Mouse (Mus musculus): ENCODE measurements around the gene Fitm2.
A peak's percentile ranks its signal among the peaks of the same experiment; 100 is the strongest.

Fitm2 gene

GRCm38 (mm10) chr2:163472466-163472851 is at the start of gene Fitm2:
Gene Fitm2 (minus strand): TSS chr2:163472629.
- DNase-seq, result peak; percentile 96 to 97

- DNase-seq, result no peak
Measured at GRCm38 (mm10) chr2:163506300-163507004, 34.0 kb upstream of the Fitm2 start, which contains the start of gene Hnf4a. Gene Hnf4a (plus strand): TSS chr2:163506808.

GRCm38 (mm10) chr2:163503191-163503590 is 30.8 kb upstream of the Fitm2 start:
- no peak for DNase-seq

- DNase-seq, result no peak
Measured at GRCm38 (mm10) chr2:163502219-163502618, 29.8 kb upstream of the Fitm2 start.

DNA sequence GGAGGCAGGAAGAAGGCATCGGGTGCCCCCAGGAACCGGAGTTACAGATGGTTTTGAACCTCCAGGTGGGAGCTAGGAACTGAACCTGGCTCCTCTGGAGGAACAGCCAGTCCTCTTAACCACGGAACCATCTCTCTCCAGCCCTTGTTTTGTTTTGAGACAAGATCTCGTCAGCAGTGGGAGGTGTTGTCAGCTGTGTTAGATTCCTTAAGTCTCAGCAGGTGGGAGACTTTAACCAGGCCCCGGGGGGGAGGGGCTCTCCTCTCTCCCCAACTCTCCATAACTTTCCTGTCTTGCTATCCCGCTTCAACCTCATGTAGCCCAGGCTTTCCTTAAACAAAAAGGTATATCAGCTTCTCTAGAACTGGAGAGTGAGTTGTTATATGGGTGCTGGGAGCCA is 22.0 kb upstream of the Fitm2 start:
- DNase-seq, result no peak

DNA sequence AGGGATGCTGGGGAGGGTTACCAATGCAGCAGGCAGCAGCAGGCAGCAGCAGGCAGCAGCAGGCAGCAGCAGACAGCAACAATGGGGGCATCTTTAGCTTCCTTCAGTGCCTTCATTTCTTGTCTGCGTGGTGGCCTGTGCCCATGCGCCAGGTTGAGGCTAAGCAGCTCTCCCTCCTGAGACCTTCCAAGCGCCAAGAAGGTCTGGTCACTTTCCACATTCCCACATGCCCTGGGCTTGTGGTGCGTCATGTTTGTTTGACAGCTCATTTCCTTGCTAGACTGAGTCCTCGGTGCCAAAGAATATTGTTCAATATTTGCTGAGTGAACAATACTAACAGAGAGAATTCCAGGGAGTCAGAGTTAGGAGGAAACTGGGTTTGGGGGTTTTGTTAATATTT is 21.5 kb upstream of the Fitm2 start:
- DNase-seq, result peak; percentile 36 to 59

DNA sequence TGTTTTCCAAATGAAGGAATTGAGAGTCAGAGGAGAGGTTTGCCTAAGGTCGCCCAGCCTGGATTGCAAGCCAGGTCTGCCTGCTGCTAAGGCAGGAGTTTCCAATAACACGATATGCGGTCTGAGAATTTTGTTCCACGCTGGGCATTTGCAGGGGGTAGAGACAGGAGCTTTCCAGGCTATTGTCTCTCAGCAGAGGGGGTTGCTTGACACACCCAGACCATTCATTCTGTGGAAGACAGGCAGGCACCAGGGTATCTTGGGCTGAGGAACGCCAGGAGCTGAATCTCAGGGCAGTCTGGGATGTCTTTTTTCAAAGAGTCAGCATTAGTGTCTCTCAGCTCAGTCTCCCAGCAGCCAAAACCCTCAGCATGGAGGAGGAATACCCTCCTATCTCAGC is 20.6 kb upstream of the Fitm2 start:
- no peak for DNase-seq

GRCm38 (mm10) chr2:163492018-163492417 is 19.6 kb upstream of the Fitm2 start, which contains the start of gene R3hdml:
Gene R3hdml (plus strand): TSS chr2:163492318.
- DNase-seq, result no peak

- no peak for DNase-seq
Measured at GRCm38 (mm10) chr2:163491351-163491750, 18.9 kb upstream of the Fitm2 start.

DNA sequence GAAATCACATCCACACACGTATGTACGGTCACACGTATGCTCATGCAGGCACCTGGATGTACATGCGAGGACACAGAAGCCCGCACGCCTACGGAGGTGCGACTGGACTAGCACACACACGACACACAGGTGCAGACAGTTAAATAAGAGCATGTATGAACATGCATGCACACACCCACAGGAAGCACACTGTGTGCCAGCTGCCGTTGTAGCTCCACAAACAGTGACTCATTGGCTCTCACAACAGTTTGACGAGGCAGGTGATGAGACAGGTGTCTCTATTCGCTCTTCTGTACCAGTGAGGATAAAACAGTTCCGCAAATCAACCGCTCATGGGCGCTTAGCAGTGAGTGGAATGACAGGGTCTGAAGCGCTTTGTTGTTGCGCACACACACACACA is 18.2 kb upstream of the Fitm2 start:
- no peak for DNase-seq

GRCm38 (mm10) chr2:163489725-163490291 is 17.4 kb upstream of the Fitm2 start:
- DNase-seq, result no peak

- DNase-seq, result no peak
Measured at GRCm38 (mm10) chr2:163487360-163487759, 14.9 kb upstream of the Fitm2 start.

DNA sequence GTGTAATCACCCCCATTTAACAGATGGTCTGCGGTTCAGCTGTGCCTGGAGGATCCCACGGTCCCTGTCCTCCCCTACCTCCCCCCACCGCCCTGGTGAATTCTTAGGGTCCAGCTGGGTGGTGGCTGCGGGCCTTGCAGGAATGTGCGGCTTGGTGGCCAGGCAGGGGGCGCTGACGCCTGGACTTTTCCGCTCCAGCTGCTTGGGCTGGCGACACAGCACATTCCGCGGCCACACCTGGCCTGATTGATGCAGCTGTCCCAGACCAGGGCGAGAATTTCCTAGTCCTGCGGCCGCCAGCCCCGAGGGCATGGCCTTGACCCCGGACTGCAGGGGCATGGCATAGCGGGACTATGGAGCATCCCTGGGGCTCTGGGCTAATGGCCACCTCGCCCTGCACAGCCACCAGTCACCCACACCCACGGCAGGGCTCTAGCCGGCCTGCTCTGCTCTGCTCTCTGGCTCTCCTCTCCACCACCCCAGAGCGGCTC is 9.2 kb upstream of the Fitm2 start:
- DNase-seq, result peak; percentile 43 to 54

- DNase-seq, result peak in 1 of 2 experiments; percentile 29
Measured at GRCm38 (mm10) chr2:163480191-163480825, 7.9 kb upstream of the Fitm2 start.

DNA sequence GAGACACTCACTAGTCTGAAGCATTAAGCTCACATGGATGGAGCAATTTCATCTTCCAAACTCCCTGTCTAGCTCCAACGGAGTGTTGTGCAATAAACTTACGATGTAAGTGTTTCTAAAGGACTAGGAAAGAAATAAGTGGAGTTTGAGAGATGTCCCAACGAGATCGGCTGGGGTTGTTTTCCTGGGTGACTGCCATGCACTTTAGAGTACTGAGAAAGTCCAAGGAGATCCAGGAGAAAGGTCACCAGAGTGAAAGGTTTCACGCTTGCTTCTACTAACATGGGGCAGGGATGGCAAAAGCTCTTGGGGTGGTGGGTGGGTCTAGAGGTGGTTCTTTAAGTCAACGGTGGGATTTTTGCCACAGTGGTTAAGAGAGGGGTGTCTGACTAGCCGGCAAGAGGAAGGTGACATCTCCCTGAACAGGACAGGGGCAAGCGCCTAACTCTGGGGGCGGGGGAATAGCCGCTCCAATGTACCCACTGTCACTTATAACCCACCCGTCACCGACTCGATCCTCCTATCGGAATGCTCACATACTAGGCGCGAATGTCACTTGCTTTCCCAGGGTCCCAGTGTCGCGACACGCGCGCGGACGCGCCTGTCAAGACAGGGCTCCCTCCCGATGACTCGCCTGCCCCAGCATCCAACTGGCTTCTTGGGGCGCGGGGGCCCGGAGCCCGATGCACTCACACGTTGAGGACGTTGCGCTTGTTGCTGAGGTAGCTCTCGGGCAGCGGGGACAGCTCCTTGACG is 541 bp downstream of the Fitm2 start:
- peak; percentile 43 to 49 for DNase-seq

- peak in 1 of 2 experiments; percentile 5 for DNase-seq
Measured at GRCm38 (mm10) chr2:163471136-163471535, 1.3 kb downstream of the Fitm2 start.

DNA sequence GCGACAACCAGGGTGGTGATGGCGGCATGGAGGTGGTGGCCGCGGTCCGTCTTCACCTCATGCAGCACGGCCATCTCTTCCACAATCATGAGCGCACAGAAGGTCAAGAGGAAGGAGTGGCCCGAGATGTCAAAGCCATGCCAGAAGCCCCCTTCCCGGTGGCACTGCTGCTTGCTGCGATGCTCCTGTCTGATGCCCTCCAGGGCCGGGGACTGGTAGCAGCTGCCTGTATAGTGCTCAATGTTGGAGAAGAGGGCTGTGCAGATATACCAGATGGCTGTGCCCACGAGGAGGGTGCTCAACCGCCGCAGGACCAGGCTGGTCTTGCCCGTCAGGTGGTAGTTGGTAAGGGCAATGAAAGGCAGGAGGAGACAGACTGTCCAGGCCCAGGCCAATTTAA is 2.7 kb downstream of the Fitm2 start:
- peak in 1 of 2 experiments; percentile 18 for DNase-seq

GRCm38 (mm10) chr2:163468866-163469265 is 3.6 kb downstream of the Fitm2 start:
- peak in 1 of 2 experiments; percentile 11 for DNase-seq

GRCm38 (mm10) chr2:163467585-163467984 is 4.8 kb downstream of the Fitm2 start:
- no peak for DNase-seq

DNA sequence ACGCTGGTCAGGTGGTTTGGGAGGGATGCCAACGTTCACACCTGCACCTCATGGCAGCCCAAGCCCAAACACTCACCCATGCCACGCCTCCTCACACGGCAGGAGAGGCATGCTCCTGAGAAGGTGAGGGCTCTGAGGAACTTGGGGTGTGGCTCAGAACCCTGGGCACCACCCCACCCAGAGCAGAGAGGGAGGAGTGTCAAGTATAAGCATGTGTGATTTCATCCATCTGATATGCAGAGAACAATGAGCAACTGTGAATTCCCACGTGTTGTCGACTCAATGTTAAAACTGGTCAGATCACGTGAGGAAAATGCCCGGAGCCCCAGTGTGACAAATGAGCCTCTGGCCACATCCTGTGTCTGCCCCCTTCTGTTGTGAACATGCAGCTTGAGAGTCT is 5.7 kb downstream of the Fitm2 start:
- DNase-seq, result peak; percentile 22 to 72

- no peak for DNase-seq
Measured at GRCm38 (mm10) chr2:163464562-163464961, 7.9 kb downstream of the Fitm2 start.

DNA sequence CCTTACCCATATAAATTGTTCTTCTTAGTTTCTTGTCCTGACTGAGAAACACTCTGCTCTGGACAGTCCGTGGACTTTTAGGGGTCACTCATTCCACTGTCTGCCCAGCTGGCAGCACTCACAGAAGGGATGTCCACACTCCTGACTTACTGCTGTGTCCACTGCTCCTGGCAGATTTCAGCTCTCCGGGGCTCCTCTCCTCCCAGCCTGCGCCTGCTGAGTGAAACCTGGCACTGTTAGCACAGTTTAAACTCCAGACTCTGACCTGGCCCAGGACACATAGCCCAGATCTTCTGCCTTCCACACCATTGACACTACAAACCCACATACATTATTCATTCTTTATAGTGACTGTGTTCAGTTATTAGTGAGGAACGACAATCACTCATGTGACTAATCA is 8.4 kb downstream of the Fitm2 start:
- no peak for DNase-seq

DNA sequence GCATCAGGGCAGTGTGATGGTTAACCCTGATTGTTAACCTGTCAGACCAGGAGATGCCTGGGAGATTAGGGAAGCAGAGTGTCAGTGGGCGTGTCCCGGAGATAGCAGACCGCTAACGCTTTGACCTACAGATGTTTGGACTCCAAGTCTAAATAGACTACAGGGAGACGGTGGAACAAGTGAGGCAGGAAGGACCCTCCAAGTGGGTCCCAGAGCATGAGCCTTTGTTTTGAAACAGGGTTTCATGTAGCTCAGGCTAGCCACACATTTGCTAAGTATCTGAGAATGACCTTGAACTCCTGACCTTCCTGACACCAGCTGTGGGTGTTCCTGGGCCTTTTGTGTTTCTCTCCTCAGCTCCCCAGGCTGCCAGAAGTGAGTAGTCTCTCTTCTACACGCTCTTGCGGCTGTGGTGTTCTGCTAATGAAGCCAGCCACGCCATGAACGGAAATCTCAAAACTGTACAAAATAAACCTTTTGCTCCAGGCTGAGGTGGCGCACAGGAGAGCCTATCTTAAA is 9.1 kb downstream of the Fitm2 start:
- no peak for DNase-seq
